Mouse (Mus musculus) lung, embryonic 16.5 days (tissue): Measurements from ENCODE around the gene Ankrd44. TPM values are rescaled to one million over a fixed set of nuclear protein-coding genes. Genes with fewer than 3 reads are reported as not detected.
A peak's percentile ranks its signal among the peaks of the same experiment; 100 is the strongest.

Source experiments
- ATAC-seq: fragments of 200-750 bp; cut with Nextera tagmentation; 2 replicates; pipeline ENCODE4 v1.8.0; 2017; ENCODE audit warnings: low read depth, mild to moderate bottlenecking, moderate library complexity
- H3K27ac ChIP-seq: fragments of 300-500 bp; sonication (generic); 2 replicates; pipeline ENCODE4 v1.5.1; 2014; ENCODE audit warnings: mild to moderate bottlenecking, control low read depth, low read length
- H3K27me3 ChIP-seq: fragments of 300-500 bp; sonication (generic); 2 replicates; pipeline ENCODE4 v1.6.1; 2014; ENCODE audit warnings: low read depth, low read length, mixed read lengths; ENCODE audit not compliant: control insufficient read depth, insufficient read depth
- H3K36me3 ChIP-seq: fragments of 300-500 bp; sonication (generic); 2 replicates; pipeline ENCODE4 v1.6.1; 2014; ENCODE audit warnings: low read length; ENCODE audit not compliant: control insufficient read depth, insufficient read depth
- H3K4me1 ChIP-seq: fragments of 300-500 bp; sonication (generic); replicated peaks from 2 replicates; pipeline ENCODE4 v1.6.1; 2014; ENCODE audit warnings: low read length, mixed read lengths; ENCODE audit not compliant: control insufficient read depth, insufficient read depth
- H3K4me2 ChIP-seq: fragments of 300-500 bp; sonication (generic); 2 replicates; pipeline ENCODE4 v1.6.1; 2014; ENCODE audit warnings: low read depth, low read length, control low read depth
- H3K4me3 ChIP-seq: fragments of 300-500 bp; sonication (generic); 2 replicates; pipeline ENCODE4 v1.5.1; 2014; ENCODE audit warnings: mild to moderate bottlenecking, low read length, control low read depth
- H3K9ac ChIP-seq: fragments of 300-500 bp; sonication (generic); 2 replicates; pipeline ENCODE4 v1.6.1; 2014; ENCODE audit warnings: low read length, control low read depth
- H3K9me3 ChIP-seq: fragments of 300-500 bp; sonication (generic); 2 replicates; pipeline ENCODE4 v1.6.1; 2016; ENCODE audit warnings: low read length; ENCODE audit not compliant: control insufficient read depth
- WGBS: fragments of 180-500 bp; shearing (Covaris S2); extraction: QIAGEN DNeasy Blood & Tissue Kit; methylation state at CpG from one replicate; pipeline ENCODE4 v1.1.7; 2014; 5-methylcytosine and 5-hydroxymethylcytosine counted together
- polyA plus RNA-seq: library from polyadenylated mRNA; unstranded; fragments of >200 nt; fragmentation: Nextera tagmentation; extraction: Ambion mirVana; gene quantifications from 2 replicates; pipeline ENCODE4 v1.2.1, GENCODE M21; 2015

Gene Ankrd44
- polyA plus RNA-seq, 1 experiment from 2014 or later: 19.5 TPM

- no peak overlapping the region for H3K4me2 ChIP-seq
- ATAC-seq: no peak
Observed at GRCm38 (mm10) chr1:54835661-54836205, 90.5 kb downstream of the Ankrd44 start.

GRCm38 (mm10) chr1:54833221-54833620, 93.0 kb downstream of the Ankrd44 start:
- 88% methylated on average over 6 of the region's 6 CpGs for WGBS
- Histone ChIP-seq H3K36me3 (no peaks in the 10 kb centered on the region), H3K9me3 (no peaks in the 10 kb centered on the region), H3K27me3 (no peaks in the 10 kb centered on the region), H3K4me3 (no peak overlapping the region), H3K9ac (no peak overlapping the region), H3K4me1 (peaks cover 22% of the 10 kb centered on the region), H3K27ac (no peak overlapping the region), H3K4me2 (no peak overlapping the region)
- no peak for ATAC-seq

More at GRCm38 (mm10) chr1:54835661-54836205, 90.5 kb downstream of the Ankrd44 start:
- Histone ChIP-seq H3K4me1 (peaks cover 12% of the 10 kb centered on the region), H3K27ac (no peak overlapping the region), H3K27me3 (no peaks in the 10 kb centered on the region), H3K36me3 (no peaks in the 10 kb centered on the region), H3K9me3 (no peaks in the 10 kb centered on the region), H3K9ac (no peak overlapping the region), H3K4me3 (no peak overlapping the region)
- 84% methylated on average over 6 of the region's 6 CpGs for whole genome bisulfite sequencing

GRCm38 (mm10) chr1:54832765-54833164, 93.4 kb downstream of the Ankrd44 start:
- 0% methylated on average over 1 of the region's 1 CpGs for WGBS
- no peak overlapping the region for H3K27ac ChIP-seq
- H3K4me3 ChIP-seq: no peak overlapping the region
- no peaks in the 10 kb centered on the region for H3K9me3 ChIP-seq
- ATAC-seq: no peak
- no peaks in the 10 kb centered on the region for H3K27me3 ChIP-seq
- H3K4me2 ChIP-seq: no peak overlapping the region
- H3K9ac ChIP-seq: no peak overlapping the region
- no peaks in the 10 kb centered on the region for H3K36me3 ChIP-seq
- peaks cover 18% of the 10 kb centered on the region for H3K4me1 ChIP-seq

GRCm38 (mm10) chr1:54830223-54830622, 96.0 kb downstream of the Ankrd44 start:
- peak; percentile 76 for ATAC-seq
- Histone ChIP-seq H3K4me1 (peaks cover 32% of the 10 kb centered on the region), H3K27ac (peak overlapping the region; percentile 36), H3K9ac (no peak overlapping the region), H3K27me3 (no peaks in the 10 kb centered on the region), H3K4me2 (no peak overlapping the region), H3K36me3 (no peaks in the 10 kb centered on the region), H3K4me3 (no peak overlapping the region), H3K9me3 (no peaks in the 10 kb centered on the region)
- 11% methylated on average over 6 of the region's 6 CpGs for WGBS

GRCm38 (mm10) chr1:54829681-54830213, 96.4 kb downstream of the Ankrd44 start:
- Histone ChIP-seq H3K4me2 (no peak overlapping the region), H3K4me1 (peaks cover 32% of the 10 kb centered on the region), H3K4me3 (no peak overlapping the region), H3K9ac (no peak overlapping the region), H3K27me3 (no peaks in the 10 kb centered on the region), H3K9me3 (no peaks in the 10 kb centered on the region), H3K27ac (peak overlapping the region; percentile 36), H3K36me3 (no peaks in the 10 kb centered on the region)
- WGBS: 28% methylated on average over 5 of the region's 5 CpGs
- ATAC-seq: peak; percentile 10

GRCm38 (mm10) chr1:54827827-54828226, 98.4 kb downstream of the Ankrd44 start:
- Histone ChIP-seq H3K27ac (no peak overlapping the region), H3K9ac (no peak overlapping the region), H3K36me3 (no peaks in the 10 kb centered on the region; the same call in 1 of the 2 replicates), H3K4me2 (no peak overlapping the region), H3K4me1 (peaks cover 32% of the 10 kb centered on the region), H3K27me3 (no peaks in the 10 kb centered on the region), H3K9me3 (no peaks in the 10 kb centered on the region), H3K4me3 (no peak overlapping the region)
- no peak for ATAC-seq
- 74% methylated on average over 8 of the region's 8 CpGs for WGBS

- no peak for ATAC-seq
- H3K27me3 ChIP-seq: no peaks in the 10 kb centered on the region
- WGBS: 42% methylated on average over 3 of the region's 3 CpGs
- peaks cover 32% of the 10 kb centered on the region for H3K4me1 ChIP-seq
- H3K9ac ChIP-seq: no peak overlapping the region
- H3K4me3 ChIP-seq: no peak overlapping the region
- no peaks in the 10 kb centered on the region for H3K9me3 ChIP-seq
- H3K4me2 ChIP-seq: no peak overlapping the region
- peak overlapping the region; percentile 21; the same call in 1 of the 2 replicates for H3K27ac ChIP-seq
- H3K36me3 ChIP-seq: no peaks in the 10 kb centered on the region; the same call in 1 of the 2 replicates
Observed at GRCm38 (mm10) chr1:54827351-54827750, 98.8 kb downstream of the Ankrd44 start.

GRCm38 (mm10) chr1:54826426-54826986, 99.7 kb downstream of the Ankrd44 start:
- no peak overlapping the region for H3K9ac ChIP-seq
- peaks cover 32% of the 10 kb centered on the region for H3K4me1 ChIP-seq
- H3K4me3 ChIP-seq: no peak overlapping the region
- 6% methylated on average over 4 of the region's 4 CpGs for WGBS
- H3K36me3 ChIP-seq: no peaks in the 10 kb centered on the region; the same call in 1 of the 2 replicates
- H3K4me2 ChIP-seq: no peak overlapping the region
- H3K27ac ChIP-seq: peak overlapping the region; percentile 21; the same call in 1 of the 2 replicates
- peak; percentile 75 for ATAC-seq
- no peaks in the 10 kb centered on the region for H3K27me3 ChIP-seq
- H3K9me3 ChIP-seq: no peaks in the 10 kb centered on the region

- 56% methylated on average over 6 of the region's 6 CpGs for WGBS
- Histone ChIP-seq H3K9me3 (no peaks in the 10 kb centered on the region), H3K4me3 (no peak overlapping the region), H3K9ac (no peak overlapping the region), H3K4me2 (no peak overlapping the region), H3K27ac (0 out of 2 replicates have a peak overlapping the region, but pooled peaks have one; percentile 1), H3K27me3 (no peaks in the 10 kb centered on the region), H3K36me3 (no peaks in the 10 kb centered on the region; the same call in 1 of the 2 replicates), H3K4me1 (peaks cover 32% of the 10 kb centered on the region)
- peak; percentile 8; the same call in 1 of the 2 replicates for ATAC-seq
Observed at GRCm38 (mm10) chr1:54825718-54826425, 100.3 kb downstream of the Ankrd44 start.
